Mouse (Mus musculus) heart, embryonic 11.5 days (tissue): ENCODE data around the gene Grk4. TPM values are rescaled to one million over a fixed set of nuclear protein-coding genes. Genes with fewer than 3 reads are reported as not detected.
A peak's percentile ranks its signal among the peaks of the same experiment; 100 is the strongest.

Source experiments
- ATAC-seq: fragments of 200-750 bp; cut with Nextera tagmentation; replicated peaks from 2 replicates; pipeline ENCODE4 v1.8.0; 2017; ENCODE audit warnings: moderate library complexity; ENCODE audit not compliant: insufficient number of reproducible peaks, low FRiP score, low TSS enrichment
- H3K27ac ChIP-seq: fragments of 300-500 bp; sonication (generic); 2 replicates; pipeline ENCODE4 v1.5.1; 2014; ENCODE audit warnings: mild to moderate bottlenecking, low read depth, low read length
- H3K27me3 ChIP-seq: fragments of 300-500 bp; sonication (generic); 2 replicates; pipeline ENCODE4 v1.6.1; 2014; ENCODE audit warnings: mild to moderate bottlenecking, low read length, mixed read lengths; ENCODE audit not compliant: control insufficient read depth, insufficient read depth
- H3K36me3 ChIP-seq: fragments of 300-500 bp; sonication (generic); 2 replicates; pipeline ENCODE4 v1.6.1; 2014; ENCODE audit warnings: mild to moderate bottlenecking, low read length, moderate library complexity, mixed read lengths; ENCODE audit not compliant: control insufficient read depth, insufficient read depth
- H3K4me1 ChIP-seq: fragments of 300-500 bp; sonication (generic); 2 replicates; pipeline ENCODE4 v1.6.1; 2014; ENCODE audit warnings: low read length; ENCODE audit not compliant: control insufficient read depth, insufficient read depth
- H3K4me2 ChIP-seq: fragments of 300-500 bp; sonication (generic); 2 replicates; pipeline ENCODE4 v1.6.1; 2014; ENCODE audit warnings: mild to moderate bottlenecking, moderate library complexity
- H3K4me3 ChIP-seq: fragments of 300-500 bp; sonication (generic); 2 replicates; pipeline ENCODE4 v1.5.1; 2014; ENCODE audit warnings: low read depth, low read length
- H3K9ac ChIP-seq: fragments of 300-500 bp; sonication (generic); 2 replicates; pipeline ENCODE4 v1.6.1; 2014; ENCODE audit warnings: mild to moderate bottlenecking, low read depth, low read length, moderate library complexity
- H3K9me3 ChIP-seq: fragments of 300-500 bp; sonication (generic); replicated peaks from 2 replicates; pipeline ENCODE4 v1.6.1; 2016; ENCODE audit warnings: low read length; ENCODE audit not compliant: control insufficient read depth
- WGBS: fragments of 180-500 bp; shearing (Covaris S2); extraction: QIAGEN DNeasy Blood & Tissue Kit; methylation state at CpG from one replicate; pipeline ENCODE4 v1.1.7; 2014; ENCODE audit not compliant: insufficient replicate concordance; 5-methylcytosine and 5-hydroxymethylcytosine counted together
- polyA plus RNA-seq: library from polyadenylated mRNA; unstranded; fragments of >200 nt; fragmentation: Nextera tagmentation; extraction: Ambion mirVana; gene quantifications from 2 replicates; pipeline ENCODE4 v1.2.1, GENCODE M21; 2014

The Grk4 gene
- polyA plus RNA-seq, 1 experiment from 2014 or later, result 1.3 TPM

- WGBS, result 84% methylated on average over 3 of the region's 3 CpGs
- no peaks in the 10 kb centered on the region for H3K27me3 ChIP-seq
Observed at GRCm38 (mm10) chr5:34641991-34642390, 18.2 kb upstream of the Grk4 start.

GRCm38 (mm10) chr5:34642932-34643331, 17.2 kb upstream of the Grk4 start:
- Histone ChIP-seq H3K9me3 (no peaks in the 10 kb centered on the region), H3K4me2 (no peak overlapping the region), H3K27ac (no peak overlapping the region), H3K4me3 (no peak overlapping the region), H3K9ac (no peak overlapping the region), H3K27me3 (no peaks in the 10 kb centered on the region), H3K36me3 (peaks cover 39% of the 10 kb centered on the region), H3K4me1 (no peaks in the 10 kb centered on the region)
- WGBS, result 71% methylated on average over 5 of the region's 5 CpGs
- no peak; the same call in 1 of the 2 replicates for ATAC-seq

More at GRCm38 (mm10) chr5:34641991-34642390, 18.2 kb upstream of the Grk4 start:
- ATAC-seq, result no peak
- H3K4me3 ChIP-seq, result no peak overlapping the region
- H3K9me3 ChIP-seq, result no peaks in the 10 kb centered on the region
- no peak overlapping the region for H3K27ac ChIP-seq
- H3K4me1 ChIP-seq, result no peaks in the 10 kb centered on the region
- H3K9ac ChIP-seq, result no peak overlapping the region
- H3K36me3 ChIP-seq, result peaks cover 33% of the 10 kb centered on the region
- no peak overlapping the region for H3K4me2 ChIP-seq

- H3K36me3 ChIP-seq, result peaks cover 51% of the 10 kb centered on the region
- ATAC-seq, result no peak
Observed at GRCm38 (mm10) chr5:34647581-34647980, 12.6 kb upstream of the Grk4 start.

GRCm38 (mm10) chr5:34652961-34653360, 7.2 kb upstream of the Grk4 start:
- Histone ChIP-seq H3K4me1 (peaks cover 3% of the 10 kb centered on the region; the same call in 1 of the 2 replicates), H3K36me3 (peaks cover 43% of the 10 kb centered on the region), H3K27ac (no peak overlapping the region), H3K27me3 (no peaks in the 10 kb centered on the region), H3K4me2 (no peak overlapping the region), H3K4me3 (no peak overlapping the region), H3K9me3 (no peaks in the 10 kb centered on the region), H3K9ac (no peak overlapping the region)
- no peak for ATAC-seq
- WGBS, result 89% methylated on average over 5 of the region's 5 CpGs

More at GRCm38 (mm10) chr5:34647581-34647980, 12.6 kb upstream of the Grk4 start:
- Histone ChIP-seq H3K9ac (no peak overlapping the region), H3K27me3 (no peaks in the 10 kb centered on the region), H3K4me1 (no peaks in the 10 kb centered on the region), H3K27ac (no peak overlapping the region), H3K4me2 (no peak overlapping the region), H3K4me3 (no peak overlapping the region), H3K9me3 (no peaks in the 10 kb centered on the region)
- WGBS, result 53% methylated on average over 4 of the region's 4 CpGs

- Histone ChIP-seq H3K36me3 (peaks cover 33% of the 10 kb centered on the region), H3K4me3 (no peak overlapping the region), H3K27ac (no peak overlapping the region), H3K9ac (no peak overlapping the region), H3K9me3 (no peaks in the 10 kb centered on the region), H3K27me3 (no peaks in the 10 kb centered on the region), H3K4me1 (peaks cover 3% of the 10 kb centered on the region; the same call in 1 of the 2 replicates), H3K4me2 (no peak overlapping the region)
- ATAC-seq, result no peak
- WGBS, result 72% methylated on average over 9 of the region's 9 CpGs
Observed at GRCm38 (mm10) chr5:34654881-34655280, 5.3 kb upstream of the Grk4 start.

GRCm38 (mm10) chr5:34657556-34657955, 2.6 kb upstream of the Grk4 start:
- 91% methylated on average over 8 of the region's 8 CpGs for WGBS
- no peak overlapping the region for H3K4me3 ChIP-seq

GRCm38 (mm10) chr5:34660591-34661130, 482 bp downstream of the Grk4 start:
- under 1% methylated on average over 57 of the region's 57 CpGs for WGBS
- peak overlapping the region; percentile 94 for H3K27ac ChIP-seq
- peaks cover 6% of the 10 kb centered on the region for H3K36me3 ChIP-seq
- H3K4me1 ChIP-seq, result no peaks in the 10 kb centered on the region
- no peaks in the 10 kb centered on the region for H3K27me3 ChIP-seq
- H3K9me3 ChIP-seq, result no peaks in the 10 kb centered on the region
- peak overlapping the region; percentile 78 for H3K4me2 ChIP-seq
- ATAC-seq, result no peak
- peak overlapping the region; percentile 71 for H3K4me3 ChIP-seq
- peak overlapping the region; percentile 84 for H3K9ac ChIP-seq

More at GRCm38 (mm10) chr5:34657556-34657955, 2.6 kb upstream of the Grk4 start:
- no peak overlapping the region for H3K27ac ChIP-seq
- H3K4me2 ChIP-seq, result no peak overlapping the region
- no peak for ATAC-seq
- peaks cover 24% of the 10 kb centered on the region for H3K36me3 ChIP-seq
- no peaks in the 10 kb centered on the region for H3K9me3 ChIP-seq
- no peak overlapping the region for H3K9ac ChIP-seq
- H3K27me3 ChIP-seq, result no peaks in the 10 kb centered on the region
- peaks cover 3% of the 10 kb centered on the region; the same call in 1 of the 2 replicates for H3K4me1 ChIP-seq

- Histone ChIP-seq H3K27me3 (no peaks in the 10 kb centered on the region), H3K36me3 (peaks cover 3% of the 10 kb centered on the region; the same call in 1 of the 2 replicates), H3K27ac (no peak overlapping the region), H3K9me3 (no peaks in the 10 kb centered on the region), H3K4me1 (no peaks in the 10 kb centered on the region), H3K4me3 (no peak overlapping the region; the same call in 1 of the 2 replicates), H3K9ac (no peak overlapping the region), H3K4me2 (no peak overlapping the region; the same call in 1 of the 2 replicates)
- WGBS, result 84% methylated on average over 4 of the region's 4 CpGs
- no peak for ATAC-seq
Observed at GRCm38 (mm10) chr5:34661909-34662308, 1.7 kb downstream of the Grk4 start.

GRCm38 (mm10) chr5:34663231-34663630, 3.1 kb downstream of the Grk4 start:
- 79% methylated on average over 2 of the region's 2 CpGs for WGBS
- Histone ChIP-seq H3K4me3 (no peak overlapping the region), H3K4me2 (no peak overlapping the region), H3K9ac (no peak overlapping the region), H3K9me3 (no peaks in the 10 kb centered on the region), H3K4me1 (no peaks in the 10 kb centered on the region), H3K36me3 (no peaks in the 10 kb centered on the region), H3K27ac (no peak overlapping the region), H3K27me3 (no peaks in the 10 kb centered on the region)
- ATAC-seq, result no peak
